Mouse (Mus musculus): ENCODE results near the gene Washc4. TPM values are rescaled to one million over a fixed set of nuclear protein-coding genes. Genes with fewer than 3 reads are reported as not detected.

The Washc4 gene
- polyA plus RNA-seq, 1 experiment from 2014 or later = 31.8 TPM

GRCm38 (mm10) chr10:83628241-83628640 lies 84.7 kb downstream of the Washc4 start:
- ATAC-seq = no peak
- Histone ChIP-seq H3K36me3 (ENCODE audit: control insufficient read depth, insufficient read depth, low read length) (peaks cover 11% of the 10 kb centered on the region; the same call in 1 of the 2 replicates), H3K4me2 (ENCODE audit: low read length) (no peak overlapping the region), H3K9ac (ENCODE audit: low read depth, low read length) (no peak overlapping the region), H3K27me3 (ENCODE audit: control insufficient read depth, insufficient read depth, low read depth, low read length) (no peaks in the 10 kb centered on the region), H3K27ac (ENCODE audit: low read length) (no peak overlapping the region), H3K4me1 (ENCODE audit: control insufficient read depth, insufficient read depth, low read length) (peaks cover 5% of the 10 kb centered on the region), H3K9me3 (replicated peaks; ENCODE audit: control insufficient read depth, low read length, poor library complexity, severe bottlenecking) (no peaks in the 10 kb centered on the region), H3K4me3 (ENCODE audit: low read depth, low read length) (no peak overlapping the region)
- 95% methylated on average over 4 of the region's 4 CpGs for WGBS

- H3K9me3 ChIP-seq (replicated peaks; ENCODE audit: control insufficient read depth, low read length, poor library complexity, severe bottlenecking) = no peaks in the 10 kb centered on the region
Observed at GRCm38 (mm10) chr10:83629190-83629781, 85.7 kb downstream of the Washc4 start.

GRCm38 (mm10) chr10:83629878-83630277 lies 86.3 kb downstream of the Washc4 start:
- H3K4me1 ChIP-seq (ENCODE audit: control insufficient read depth, insufficient read depth, low read length) = peaks cover 12% of the 10 kb centered on the region
- no peak overlapping the region for H3K9ac ChIP-seq (ENCODE audit: low read depth, low read length)
- no peak overlapping the region for H3K4me3 ChIP-seq (ENCODE audit: low read depth, low read length)
- no peak for ATAC-seq
- peaks cover 11% of the 10 kb centered on the region; the same call in 1 of the 2 replicates for H3K36me3 ChIP-seq (ENCODE audit: control insufficient read depth, insufficient read depth, low read length)
- no peaks in the 10 kb centered on the region for H3K27me3 ChIP-seq (ENCODE audit: control insufficient read depth, insufficient read depth, low read depth, low read length)
- 95% methylated on average over 5 of the region's 5 CpGs for whole genome bisulfite sequencing
- H3K27ac ChIP-seq (ENCODE audit: low read length) = no peak overlapping the region
- no peaks in the 10 kb centered on the region for H3K9me3 ChIP-seq (replicated peaks; ENCODE audit: control insufficient read depth, low read length, poor library complexity, severe bottlenecking)
- H3K4me2 ChIP-seq (ENCODE audit: low read length) = no peak overlapping the region

More at GRCm38 (mm10) chr10:83629190-83629781, 85.7 kb downstream of the Washc4 start:
- no peak for ATAC-seq
- no peaks in the 10 kb centered on the region for H3K27me3 ChIP-seq (ENCODE audit: control insufficient read depth, insufficient read depth, low read depth, low read length)
- no peak overlapping the region for H3K4me3 ChIP-seq (ENCODE audit: low read depth, low read length)
- WGBS = 89% methylated on average over 12 of the region's 12 CpGs
- no peak overlapping the region for H3K27ac ChIP-seq (ENCODE audit: low read length)
- H3K4me1 ChIP-seq (ENCODE audit: control insufficient read depth, insufficient read depth, low read length) = peaks cover 6% of the 10 kb centered on the region
- H3K4me2 ChIP-seq (ENCODE audit: low read length) = no peak overlapping the region
- H3K9ac ChIP-seq (ENCODE audit: low read depth, low read length) = no peak overlapping the region
- peaks cover 11% of the 10 kb centered on the region; the same call in 1 of the 2 replicates for H3K36me3 ChIP-seq (ENCODE audit: control insufficient read depth, insufficient read depth, low read length)

GRCm38 (mm10) chr10:83630899-83631298 lies 87.3 kb downstream of the Washc4 start:
- Histone ChIP-seq H3K4me1 (ENCODE audit: control insufficient read depth, insufficient read depth, low read length) (peaks cover 12% of the 10 kb centered on the region), H3K9me3 (replicated peaks; ENCODE audit: control insufficient read depth, low read length, poor library complexity, severe bottlenecking) (no peaks in the 10 kb centered on the region), H3K4me3 (ENCODE audit: low read depth, low read length) (no peak overlapping the region), H3K27ac (ENCODE audit: low read length) (no peak overlapping the region; the same call in 1 of the 2 replicates), H3K9ac (ENCODE audit: low read depth, low read length) (no peak overlapping the region), H3K4me2 (ENCODE audit: low read length) (no peak overlapping the region), H3K27me3 (ENCODE audit: control insufficient read depth, insufficient read depth, low read depth, low read length) (no peaks in the 10 kb centered on the region), H3K36me3 (ENCODE audit: control insufficient read depth, insufficient read depth, low read length) (peaks cover 11% of the 10 kb centered on the region; the same call in 1 of the 2 replicates)
- WGBS = 55% methylated on average over 3 of the region's 3 CpGs
- peak; percentile 43; the same call in 1 of the 2 replicates for ATAC-seq

- WGBS = 90% methylated on average over 10 of the region's 10 CpGs
- Histone ChIP-seq H3K4me1 (ENCODE audit: control insufficient read depth, insufficient read depth, low read length) (peaks cover 12% of the 10 kb centered on the region), H3K4me2 (ENCODE audit: low read length) (no peak overlapping the region), H3K27me3 (ENCODE audit: control insufficient read depth, insufficient read depth, low read depth, low read length) (no peaks in the 10 kb centered on the region), H3K27ac (ENCODE audit: low read length) (no peak overlapping the region), H3K4me3 (ENCODE audit: low read depth, low read length) (no peak overlapping the region), H3K36me3 (ENCODE audit: control insufficient read depth, insufficient read depth, low read length) (peaks cover 9% of the 10 kb centered on the region; the same call in 1 of the 2 replicates), H3K9ac (ENCODE audit: low read depth, low read length) (no peak overlapping the region), H3K9me3 (replicated peaks; ENCODE audit: control insufficient read depth, low read length, poor library complexity, severe bottlenecking) (no peaks in the 10 kb centered on the region)
- no peak for ATAC-seq
Observed at GRCm38 (mm10) chr10:83631775-83632174, 88.2 kb downstream of the Washc4 start.

- 63% methylated on average over 7 of the region's 7 CpGs for WGBS
- no peak overlapping the region for H3K27ac ChIP-seq (ENCODE audit: low read length)
- H3K9me3 ChIP-seq (replicated peaks; ENCODE audit: control insufficient read depth, low read length, poor library complexity, severe bottlenecking) = no peaks in the 10 kb centered on the region
- peaks cover 12% of the 10 kb centered on the region for H3K4me1 ChIP-seq (ENCODE audit: control insufficient read depth, insufficient read depth, low read length)
- no peak overlapping the region for H3K9ac ChIP-seq (ENCODE audit: low read depth, low read length)
- ATAC-seq = no peak
- H3K36me3 ChIP-seq (ENCODE audit: control insufficient read depth, insufficient read depth, low read length) = peaks cover 7% of the 10 kb centered on the region; the same call in 1 of the 2 replicates
- no peak overlapping the region for H3K4me2 ChIP-seq (ENCODE audit: low read length)
- no peak overlapping the region for H3K4me3 ChIP-seq (ENCODE audit: low read depth, low read length)
- H3K27me3 ChIP-seq (ENCODE audit: control insufficient read depth, insufficient read depth, low read depth, low read length) = no peaks in the 10 kb centered on the region
Observed at GRCm38 (mm10) chr10:83632806-83633374, 89.3 kb downstream of the Washc4 start.

GRCm38 (mm10) chr10:83634461-83634860 lies 90.9 kb downstream of the Washc4 start:
- no peaks in the 10 kb centered on the region for H3K9me3 ChIP-seq (replicated peaks; ENCODE audit: control insufficient read depth, low read length, poor library complexity, severe bottlenecking)
- no peak overlapping the region for H3K4me3 ChIP-seq (ENCODE audit: low read depth, low read length)
- no peak overlapping the region for H3K4me2 ChIP-seq (ENCODE audit: low read length)
- no peak overlapping the region; the same call in 1 of the 2 replicates for H3K9ac ChIP-seq (ENCODE audit: low read depth, low read length)
- 19% methylated on average over 5 of the region's 5 CpGs for WGBS
- peaks cover 12% of the 10 kb centered on the region for H3K4me1 ChIP-seq (ENCODE audit: control insufficient read depth, insufficient read depth, low read length)
- H3K27ac ChIP-seq (ENCODE audit: low read length) = no peak overlapping the region
- H3K27me3 ChIP-seq (ENCODE audit: control insufficient read depth, insufficient read depth, low read depth, low read length) = no peaks in the 10 kb centered on the region
- H3K36me3 ChIP-seq (ENCODE audit: control insufficient read depth, insufficient read depth, low read length) = peaks cover 5% of the 10 kb centered on the region; the same call in 1 of the 2 replicates
- no peak for ATAC-seq

GRCm38 (mm10) chr10:83636191-83636590 lies 92.6 kb downstream of the Washc4 start:
- no peak overlapping the region for H3K4me2 ChIP-seq (ENCODE audit: low read length)
- no peaks in the 10 kb centered on the region for H3K27me3 ChIP-seq (ENCODE audit: control insufficient read depth, insufficient read depth, low read depth, low read length)
- no peak for ATAC-seq
- WGBS = 83% methylated on average over 2 of the region's 2 CpGs
- no peak overlapping the region for H3K9ac ChIP-seq (ENCODE audit: low read depth, low read length)
- peaks cover 12% of the 10 kb centered on the region for H3K4me1 ChIP-seq (ENCODE audit: control insufficient read depth, insufficient read depth, low read length)
- H3K4me3 ChIP-seq (ENCODE audit: low read depth, low read length) = no peak overlapping the region
- no peaks in the 10 kb centered on the region for H3K9me3 ChIP-seq (replicated peaks; ENCODE audit: control insufficient read depth, low read length, poor library complexity, severe bottlenecking)
- H3K36me3 ChIP-seq (ENCODE audit: control insufficient read depth, insufficient read depth, low read length) = peaks cover 5% of the 10 kb centered on the region; the same call in 1 of the 2 replicates
- H3K27ac ChIP-seq (ENCODE audit: low read length) = no peak overlapping the region

GRCm38 (mm10) chr10:83637295-83637694 lies 93.7 kb downstream of the Washc4 start:
- Histone ChIP-seq H3K4me2 (ENCODE audit: low read length) (no peak overlapping the region), H3K27ac (ENCODE audit: low read length) (0 out of 2 replicates have a peak overlapping the region, but pooled peaks have one; percentile 2), H3K36me3 (ENCODE audit: control insufficient read depth, insufficient read depth, low read length) (no peaks in the 10 kb centered on the region), H3K9me3 (replicated peaks; ENCODE audit: control insufficient read depth, low read length, poor library complexity, severe bottlenecking) (no peaks in the 10 kb centered on the region), H3K4me3 (ENCODE audit: low read depth, low read length) (no peak overlapping the region), H3K4me1 (ENCODE audit: control insufficient read depth, insufficient read depth, low read length) (peaks cover 10% of the 10 kb centered on the region), H3K9ac (ENCODE audit: low read depth, low read length) (no peak overlapping the region), H3K27me3 (ENCODE audit: control insufficient read depth, insufficient read depth, low read depth, low read length) (no peaks in the 10 kb centered on the region)
- ATAC-seq = no peak
- 49% methylated on average over 6 of the region's 6 CpGs for WGBS
